Mouse (Mus musculus): ENCODE data around the gene Cdh23. TPM values are rescaled to one million over a fixed set of nuclear protein-coding genes. Genes with fewer than 3 reads are reported as not detected.
"Not testable (repeated sequence)": the region's sequence is repeated elsewhere in the genome, so short reads cannot be mapped to it uniquely, and the experiment has no call there.

Gene Cdh23
- polyA plus RNA-seq (2012; rRNA removed) (1.5 and 2.7 TPM in 2 replicates), polyA plus RNA-seq (2014; fragmentation: Nextera tagmentation; extraction: Ambion mirVana) (0.73 and 2.2 TPM in 2 replicates)

DNA sequence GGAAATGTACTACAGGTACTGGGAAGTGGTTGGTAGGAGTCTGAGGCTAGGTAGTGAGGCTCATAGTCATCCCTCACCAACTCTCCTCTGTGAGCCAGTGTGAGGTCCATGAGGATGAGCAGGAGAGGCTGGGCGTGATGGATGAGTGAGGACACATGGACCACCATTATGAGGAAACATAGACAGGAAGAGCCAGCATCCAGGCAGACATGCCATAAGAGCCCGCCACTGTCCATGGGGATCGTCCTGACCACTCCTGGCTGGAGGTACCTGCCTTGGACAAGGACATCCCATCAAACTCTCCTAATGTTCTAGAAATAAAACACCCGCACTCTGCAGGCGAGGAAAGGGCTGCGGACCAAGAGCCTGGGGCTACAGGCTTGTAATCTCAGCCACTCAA, at the start of gene Cdh23:
Cdh23 (minus strand) TSS at position 101 of the 400 bp plus-strand sequence.
- Histone ChIP-seq H3K4me3 (replicated peaks; ENCODE audit: low read length) (no peak within 1 kb of the TSS), H3K9ac (ENCODE audit: low read depth, low read length, severe bottlenecking) (no peak within 1 kb of the TSS), H3K27me3 (ENCODE audit: control insufficient read depth, insufficient read depth, low read length) (no peaks in the 10 kb centered on the region), H3K4me1 (ENCODE audit: control insufficient read depth, insufficient read depth, low read length) (peaks cover 7% of the 10 kb centered on the region; the same call in 1 of the 2 replicates), H3K9me3 (ENCODE audit: control insufficient read depth, low read length) (no peaks in the 10 kb centered on the region), H3K36me3 (ENCODE audit: control insufficient read depth, insufficient read depth, low read length) (no peaks in the 10 kb centered on the region), H3K4me2 (replicated peaks; ENCODE audit: low read depth, low read length, severe bottlenecking) (no peak within 1 kb of the TSS), H3K27ac (replicated peaks; ENCODE audit: low read depth, low read length) (no peak within 1 kb of the TSS)
- no peak for TF ChIP-seq POLR2A (IDR thresholded peaks at IDR 0.05; ENCODE audit: borderline replicate concordance, extremely low read depth, insufficient read depth, insufficient read length)
- ATAC-seq (ENCODE audit: low FRiP score, low read depth) (no peak), DNase-seq (ENCODE audit: low spot score) (no peak)
- 82% methylated on average over 6 of the region's 6 CpGs for WGBS

GRCm38 (mm10) chr10:60744543-60745290, 48.4 kb upstream of the Cdh23 start:
- 0 out of 2 replicates have a peak, but pooled peaks cover 14% of the 10 kb centered on the region for H3K36me3 ChIP-seq (ENCODE audit: control insufficient read depth, insufficient read depth, low read length)
- H3K9me3 ChIP-seq (ENCODE audit: control insufficient read depth, low read length): no peaks in the 10 kb centered on the region
- no peak for DNase-seq (ENCODE audit: low spot score)
- no peak for ATAC-seq (ENCODE audit: low FRiP score, low read depth)
- H3K27me3 ChIP-seq (ENCODE audit: control insufficient read depth, insufficient read depth, low read length): no peaks in the 10 kb centered on the region
- no peak for TF ChIP-seq POLR2A (IDR thresholded peaks at IDR 0.05; ENCODE audit: borderline replicate concordance, extremely low read depth, insufficient read depth, insufficient read length)
- WGBS: 90% methylated on average over 13 of the region's 14 CpGs
- H3K4me1 ChIP-seq (ENCODE audit: control insufficient read depth, insufficient read depth, low read length): no peaks in the 10 kb centered on the region
- no peak overlapping the region for H3K4me2 ChIP-seq (replicated peaks; ENCODE audit: low read depth, low read length, severe bottlenecking)
- no peak overlapping the region for H3K9ac ChIP-seq (ENCODE audit: low read depth, low read length, severe bottlenecking)
- no peak overlapping the region for H3K27ac ChIP-seq (replicated peaks; ENCODE audit: low read depth, low read length)
- no peak overlapping the region for H3K4me3 ChIP-seq (replicated peaks; ENCODE audit: low read length)

GRCm38 (mm10) chr10:60743681-60744080, 47.4 kb upstream of the Cdh23 start:
- Histone ChIP-seq H3K4me3 (replicated peaks; ENCODE audit: low read length) (no peak overlapping the region), H3K27ac (replicated peaks; ENCODE audit: low read depth, low read length) (no peak overlapping the region), H3K4me2 (replicated peaks; ENCODE audit: low read depth, low read length, severe bottlenecking) (no peak overlapping the region), H3K36me3 (ENCODE audit: control insufficient read depth, insufficient read depth, low read length) (0 out of 2 replicates have a peak, but pooled peaks cover 12% of the 10 kb centered on the region), H3K9ac (ENCODE audit: low read depth, low read length, severe bottlenecking) (no peak overlapping the region), H3K27me3 (ENCODE audit: control insufficient read depth, insufficient read depth, low read length) (no peaks in the 10 kb centered on the region), H3K9me3 (ENCODE audit: control insufficient read depth, low read length) (no peaks in the 10 kb centered on the region), H3K4me1 (ENCODE audit: control insufficient read depth, insufficient read depth, low read length) (no peaks in the 10 kb centered on the region)
- WGBS: 63% methylated on average over 9 of the region's 9 CpGs
- DNase-seq (ENCODE audit: low spot score) (no peak), ATAC-seq (ENCODE audit: low FRiP score, low read depth) (no peak)
- no peak for TF ChIP-seq POLR2A (IDR thresholded peaks at IDR 0.05; ENCODE audit: borderline replicate concordance, extremely low read depth, insufficient read depth, insufficient read length)

- H3K36me3 ChIP-seq (ENCODE audit: control insufficient read depth, insufficient read depth, low read length): 0 out of 2 replicates have a peak, but pooled peaks cover 12% of the 10 kb centered on the region
- H3K4me1 ChIP-seq (ENCODE audit: control insufficient read depth, insufficient read depth, low read length): no peaks in the 10 kb centered on the region
- no peak for TF ChIP-seq POLR2A (IDR thresholded peaks at IDR 0.05; ENCODE audit: borderline replicate concordance, extremely low read depth, insufficient read depth, insufficient read length)
- no peak overlapping the region for H3K4me3 ChIP-seq (replicated peaks; ENCODE audit: low read length)
- DNase-seq (ENCODE audit: low spot score): no peak
- H3K9ac ChIP-seq (ENCODE audit: low read depth, low read length, severe bottlenecking): no peak overlapping the region
- ATAC-seq (ENCODE audit: low FRiP score, low read depth): no peak
- no peak overlapping the region for H3K27ac ChIP-seq (replicated peaks; ENCODE audit: low read depth, low read length)
- no peaks in the 10 kb centered on the region for H3K27me3 ChIP-seq (ENCODE audit: control insufficient read depth, insufficient read depth, low read length)
- 84% methylated on average over 6 of the region's 6 CpGs for WGBS
- no peak overlapping the region for H3K4me2 ChIP-seq (replicated peaks; ENCODE audit: low read depth, low read length, severe bottlenecking)
- H3K9me3 ChIP-seq (ENCODE audit: control insufficient read depth, low read length): no peaks in the 10 kb centered on the region
These were observed 46.7 kb upstream of the Cdh23 start for GRCm38 (mm10) chr10:60742942-60743341.

GRCm38 (mm10) chr10:60742296-60742695, 46.0 kb upstream of the Cdh23 start:
- H3K9ac ChIP-seq (ENCODE audit: low read depth, low read length, severe bottlenecking); H3K27me3 ChIP-seq (ENCODE audit: control insufficient read depth, insufficient read depth, low read length); ATAC-seq (ENCODE audit: low FRiP score, low read depth); H3K27ac ChIP-seq (replicated peaks; ENCODE audit: low read depth, low read length); DNase-seq (ENCODE audit: low spot score); H3K4me1 ChIP-seq (ENCODE audit: control insufficient read depth, insufficient read depth, low read length); H3K4me3 ChIP-seq (replicated peaks; ENCODE audit: low read length); H3K9me3 ChIP-seq (ENCODE audit: control insufficient read depth, low read length); H3K4me2 ChIP-seq (replicated peaks; ENCODE audit: low read depth, low read length, severe bottlenecking): not testable (repeated sequence)
- WGBS: 70% methylated on average over 1 of the region's 1 CpGs
- H3K36me3 ChIP-seq (ENCODE audit: control insufficient read depth, insufficient read depth, low read length): 0 out of 2 replicates have a peak, but pooled peaks cover 12% of the 10 kb centered on the region

Data from limb, embryonic 14.5 days (tissue).